Mouse (Mus musculus): ENCODE measurements at regions not wholly inside any gene's neighbourhood (a gene's known extent, or its start where the extent isn't known, plus 50 kb on each side); places are given as distances from the start of the nearest gene placed in this dataset.

GRCm38 (mm10) chr19:52768117-52768516 lies 271.9 kb downstream of the Xpnpep1 start:
- no peak for TF ChIP-seq CTCF (IDR thresholded peaks at IDR 0.05; ENCODE audit: low read depth)
- TF ChIP-seq EP300 (optimal IDR thresholded peaks at IDR 0.05) = no peak
